Mouse (Mus musculus) forebrain, embryonic 15.5 days (tissue): ENCODE data around the gene Zglp1. TPM values are rescaled to one million over a fixed set of nuclear protein-coding genes. Genes with fewer than 3 reads are reported as not detected.

Source experiments
- ATAC-seq: fragments of 200-750 bp; cut with Nextera tagmentation; replicated peaks from 2 replicates; pipeline ENCODE4 v1.8.0; 2017; ENCODE audit warnings: mild to moderate bottlenecking, moderate TSS enrichment, moderate library complexity
- H3K27ac ChIP-seq: fragments of 300-500 bp; sonication (generic); replicated peaks from 2 replicates; pipeline ENCODE4 v1.5.1; 2015; ENCODE audit warnings: mild to moderate bottlenecking, inconsistent platforms
- H3K27me3 ChIP-seq: fragments of 300-500 bp; sonication (generic); 2 replicates; pipeline ENCODE4 v1.6.1; 2015; ENCODE audit warnings: inconsistent platforms
- H3K36me3 ChIP-seq: fragments of 300-500 bp; sonication (generic); 2 replicates; pipeline ENCODE4 v1.6.1; 2015; ENCODE audit warnings: mild to moderate bottlenecking, inconsistent platforms
- H3K4me1 ChIP-seq: fragments of 300-500 bp; sonication (generic); 2 replicates; pipeline ENCODE4 v1.6.1; 2015; ENCODE audit warnings: inconsistent platforms
- H3K4me2 ChIP-seq: fragments of 300-500 bp; sonication (generic); replicated peaks from 2 replicates; pipeline ENCODE4 v1.6.1; 2015; ENCODE audit warnings: mild to moderate bottlenecking, inconsistent platforms
- H3K4me3 ChIP-seq: fragments of 300-500 bp; sonication (generic); 2 replicates; pipeline ENCODE4 v1.5.1; 2015; ENCODE audit warnings: mild to moderate bottlenecking, inconsistent platforms
- H3K9ac ChIP-seq: fragments of 300-500 bp; sonication (generic); replicated peaks from 2 replicates; pipeline ENCODE4 v1.6.1; 2015; ENCODE audit warnings: mild to moderate bottlenecking, inconsistent platforms
- H3K9me3 ChIP-seq: fragments of 300-500 bp; sonication (generic); 2 replicates; pipeline ENCODE4 v1.6.1; 2016; ENCODE audit warnings: inconsistent platforms
- WGBS: fragments of 180-500 bp; shearing (Covaris S2); methylation state at CpG from one replicate; pipeline ENCODE4 v1.1.7; 2015; ENCODE audit warnings: mixed read lengths; 5-methylcytosine and 5-hydroxymethylcytosine counted together
- polyA plus RNA-seq: library from polyadenylated mRNA; unstranded; fragments of >200 nt; fragmentation: Nextera tagmentation; extraction: Ambion mirVana; gene quantifications from 2 replicates; pipeline ENCODE4 v1.2.1, GENCODE M21; 2015

Zglp1 gene
- polyA plus RNA-seq, 1 experiment from 2014 or later: 2.2 TPM

- Histone ChIP-seq H3K27me3 (peaks cover 75% of the 10 kb centered on the region), H3K9me3 (no peaks in the 10 kb centered on the region), H3K27ac (peak overlapping the region; percentile 20; the same call in 1 of the 2 replicates), H3K9ac (peak overlapping the region; percentile 56), H3K4me3 (peak overlapping the region; percentile 53), H3K4me2 (peak overlapping the region; percentile 96), H3K36me3 (no peaks in the 10 kb centered on the region), H3K4me1 (peaks cover 58% of the 10 kb centered on the region)
- ATAC-seq: peak; percentile 65
- under 1% methylated on average over 36 of the region's 36 CpGs for WGBS
Measured at GRCm38 (mm10) chr9:21031251-21031895, 35.5 kb downstream of the Zglp1 start.

GRCm38 (mm10) chr9:21030781-21031250 is 36.1 kb downstream of the Zglp1 start:
- Histone ChIP-seq H3K27ac (no peak overlapping the region), H3K4me1 (peaks cover 54% of the 10 kb centered on the region), H3K9me3 (no peaks in the 10 kb centered on the region), H3K27me3 (peaks cover 70% of the 10 kb centered on the region), H3K4me2 (peak overlapping the region; percentile 96), H3K36me3 (no peaks in the 10 kb centered on the region), H3K4me3 (peak overlapping the region; percentile 53), H3K9ac (0 out of 2 replicates have a peak overlapping the region, but pooled peaks have one; percentile 56)
- under 1% methylated on average over 13 of the region's 13 CpGs for WGBS
- ATAC-seq: peak; percentile 55

- Histone ChIP-seq H3K9me3 (no peaks in the 10 kb centered on the region), H3K9ac (no peak overlapping the region), H3K27ac (no peak overlapping the region), H3K27me3 (peaks cover 67% of the 10 kb centered on the region), H3K4me2 (0 out of 2 replicates have a peak overlapping the region, but pooled peaks have one; percentile 96), H3K36me3 (no peaks in the 10 kb centered on the region), H3K4me1 (peaks cover 50% of the 10 kb centered on the region), H3K4me3 (no peak overlapping the region)
- WGBS: 17% methylated on average over 22 of the region's 22 CpGs
- no peak for ATAC-seq
Measured at GRCm38 (mm10) chr9:21030055-21030600, 36.8 kb downstream of the Zglp1 start.

- Histone ChIP-seq H3K4me3 (peak within 1 kb of the TSS; percentile 9), H3K4me1 (peaks cover 47% of the 10 kb centered on the region), H3K9me3 (no peaks in the 10 kb centered on the region), H3K27me3 (peaks cover 60% of the 10 kb centered on the region), H3K27ac (no peak within 1 kb of the TSS), H3K36me3 (no peaks in the 10 kb centered on the region), H3K4me2 (peak within 1 kb of the TSS; percentile 44), H3K9ac (no peak within 1 kb of the TSS)
- ATAC-seq: no peak
- WGBS: 2% methylated on average over 37 of the region's 37 CpGs
Measured at GRCm38 (mm10) chr9:21029291-21030054, 37.4 kb downstream of the Zglp1 start, which contains the start of gene Icam4. Gene Icam4 (plus strand): TSS chr9:21029373.

- H3K27me3 ChIP-seq: peaks cover 53% of the 10 kb centered on the region
- no peak overlapping the region for H3K27ac ChIP-seq
- H3K4me3 ChIP-seq: no peak overlapping the region
- no peak for ATAC-seq
- peaks cover 46% of the 10 kb centered on the region for H3K4me1 ChIP-seq
- WGBS: 74% methylated on average over 6 of the region's 6 CpGs
- no peak overlapping the region for H3K4me2 ChIP-seq
- no peaks in the 10 kb centered on the region for H3K9me3 ChIP-seq
- no peak overlapping the region for H3K9ac ChIP-seq
- no peaks in the 10 kb centered on the region for H3K36me3 ChIP-seq
Measured at GRCm38 (mm10) chr9:21028560-21029110, 38.3 kb downstream of the Zglp1 start.

GRCm38 (mm10) chr9:21027774-21028290 is 39.1 kb downstream of the Zglp1 start:
- ATAC-seq: no peak
- H3K36me3 ChIP-seq: no peaks in the 10 kb centered on the region
- H3K4me1 ChIP-seq: peaks cover 38% of the 10 kb centered on the region
- 54% methylated on average over 8 of the region's 8 CpGs for WGBS
- H3K27ac ChIP-seq: no peak overlapping the region
- no peak overlapping the region for H3K9ac ChIP-seq
- no peaks in the 10 kb centered on the region for H3K9me3 ChIP-seq
- H3K4me2 ChIP-seq: no peak overlapping the region
- H3K4me3 ChIP-seq: no peak overlapping the region
- H3K27me3 ChIP-seq: peaks cover 45% of the 10 kb centered on the region

- H3K27me3 ChIP-seq: peaks cover 35% of the 10 kb centered on the region
- H3K4me1 ChIP-seq: peaks cover 28% of the 10 kb centered on the region
- H3K9ac ChIP-seq: no peak overlapping the region
- no peak overlapping the region for H3K4me2 ChIP-seq
- 85% methylated on average over 12 of the region's 12 CpGs for WGBS
- ATAC-seq: no peak
- no peaks in the 10 kb centered on the region for H3K36me3 ChIP-seq
- no peak overlapping the region for H3K4me3 ChIP-seq
- H3K9me3 ChIP-seq: no peaks in the 10 kb centered on the region
- no peak overlapping the region for H3K27ac ChIP-seq
Measured at GRCm38 (mm10) chr9:21026849-21027248, 40.0 kb downstream of the Zglp1 start.

- no peak overlapping the region for H3K9ac ChIP-seq
- no peaks in the 10 kb centered on the region for H3K9me3 ChIP-seq
- peaks cover 27% of the 10 kb centered on the region for H3K27me3 ChIP-seq
- no peak for ATAC-seq
- no peak overlapping the region for H3K27ac ChIP-seq
- WGBS: 70% methylated on average over 19 of the region's 19 CpGs
- H3K36me3 ChIP-seq: no peaks in the 10 kb centered on the region
- peaks cover 13% of the 10 kb centered on the region for H3K4me1 ChIP-seq
- no peak overlapping the region for H3K4me2 ChIP-seq
- no peak overlapping the region for H3K4me3 ChIP-seq
Measured at GRCm38 (mm10) chr9:21025258-21025810, 41.6 kb downstream of the Zglp1 start.

- ATAC-seq: no peak
- H3K9me3 ChIP-seq: no peaks in the 10 kb centered on the region
- H3K27me3 ChIP-seq: peaks cover 16% of the 10 kb centered on the region; the same call in 1 of the 2 replicates
- no peak overlapping the region for H3K27ac ChIP-seq
- H3K4me1 ChIP-seq: no peaks in the 10 kb centered on the region
- no peak overlapping the region for H3K4me3 ChIP-seq
- H3K9ac ChIP-seq: no peak overlapping the region
- 86% methylated on average over 1 of the region's 1 CpGs for WGBS
- H3K4me2 ChIP-seq: no peak overlapping the region
- no peaks in the 10 kb centered on the region for H3K36me3 ChIP-seq
Measured at GRCm38 (mm10) chr9:21022726-21023125, 44.2 kb downstream of the Zglp1 start.

GRCm38 (mm10) chr9:21022288-21022687 is 44.6 kb downstream of the Zglp1 start:
- Histone ChIP-seq H3K36me3 (no peaks in the 10 kb centered on the region), H3K4me3 (no peak overlapping the region), H3K27me3 (peaks cover 21% of the 10 kb centered on the region), H3K4me1 (no peaks in the 10 kb centered on the region), H3K4me2 (no peak overlapping the region), H3K27ac (no peak overlapping the region), H3K9ac (no peak overlapping the region), H3K9me3 (no peaks in the 10 kb centered on the region)
- WGBS: 66% methylated on average over 6 of the region's 6 CpGs
- ATAC-seq: no peak

- 77% methylated on average over 3 of the region's 3 CpGs for WGBS
- Histone ChIP-seq H3K27me3 (peaks cover 30% of the 10 kb centered on the region), H3K4me1 (no peaks in the 10 kb centered on the region), H3K27ac (no peak overlapping the region), H3K9me3 (no peaks in the 10 kb centered on the region), H3K4me2 (no peak overlapping the region), H3K9ac (no peak overlapping the region), H3K4me3 (no peak overlapping the region), H3K36me3 (no peaks in the 10 kb centered on the region)
- ATAC-seq: no peak
Measured at GRCm38 (mm10) chr9:21021363-21021762, 45.5 kb downstream of the Zglp1 start.
